Mouse (Mus musculus) lung, adult 18-20 months (tissue): Measurements from ENCODE around the gene Ltbp4.

Source experiments
- DNase-seq, 2 experiments: peaks; one replicate each; pipeline ENCODE4 v3.0.0; 2022; ENCODE audit warnings: mixed read lengths in 2 of 2

The Ltbp4 gene

DNA sequence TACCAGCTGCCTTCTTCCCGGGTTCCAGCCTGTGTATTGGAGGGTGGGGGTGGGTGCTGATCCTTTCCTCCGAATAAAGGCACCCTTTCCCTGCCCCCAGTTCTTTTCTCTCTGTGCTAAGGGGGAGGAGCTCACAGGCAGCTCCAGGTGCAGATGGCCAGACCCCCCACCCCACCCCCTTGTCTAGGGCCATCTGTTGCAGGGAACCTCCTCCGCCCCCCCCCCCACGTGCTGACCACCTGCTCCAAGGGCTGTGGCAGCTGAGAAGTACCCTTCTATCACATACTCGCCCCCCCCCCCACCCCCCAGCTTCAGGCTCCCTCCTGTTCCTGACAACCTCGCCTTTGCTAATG lies 79.7 kb downstream of the Ltbp4 start:
- DNase-seq: no peak

DNA sequence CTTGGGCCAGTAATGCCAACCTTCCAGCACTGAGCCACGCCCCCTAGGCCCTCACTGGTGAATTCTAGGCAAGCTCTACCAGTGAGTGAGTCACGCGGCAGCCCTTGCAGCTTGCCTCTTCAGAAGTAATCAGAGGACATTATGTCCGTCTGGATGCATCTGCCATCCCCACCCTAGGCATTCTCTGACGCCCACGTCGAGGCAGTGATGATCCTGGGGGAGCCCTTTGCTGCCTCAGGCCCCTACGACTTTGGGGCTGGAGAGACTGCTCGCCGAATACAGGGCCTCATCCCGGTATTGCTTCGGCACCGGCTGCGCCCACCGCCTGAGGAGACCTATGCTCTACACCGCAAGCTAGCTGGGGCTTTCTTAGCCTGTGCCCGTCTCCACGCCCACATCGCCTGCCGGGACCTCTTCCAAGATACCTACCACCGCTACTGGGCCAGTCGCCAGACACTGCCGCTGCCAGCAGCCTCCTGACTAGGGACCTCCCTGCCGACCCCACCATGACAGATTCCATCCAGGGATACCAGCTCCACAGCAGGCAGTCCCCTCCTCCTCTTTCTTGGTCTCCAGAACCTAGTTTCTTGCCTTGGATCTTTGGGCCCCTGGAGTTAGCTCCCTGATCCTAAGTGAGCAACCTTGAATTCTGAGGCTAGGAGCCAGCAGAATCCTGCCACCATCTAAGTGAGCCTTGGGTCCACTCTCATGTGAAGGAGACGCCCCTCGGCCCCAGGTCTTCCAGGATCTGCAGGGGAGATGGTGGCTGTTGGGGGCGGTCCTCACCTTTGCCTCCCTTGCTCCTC lies 80.2 kb downstream of the Ltbp4 start:
- peak; percentile 60 to 62 for DNase-seq

DNA sequence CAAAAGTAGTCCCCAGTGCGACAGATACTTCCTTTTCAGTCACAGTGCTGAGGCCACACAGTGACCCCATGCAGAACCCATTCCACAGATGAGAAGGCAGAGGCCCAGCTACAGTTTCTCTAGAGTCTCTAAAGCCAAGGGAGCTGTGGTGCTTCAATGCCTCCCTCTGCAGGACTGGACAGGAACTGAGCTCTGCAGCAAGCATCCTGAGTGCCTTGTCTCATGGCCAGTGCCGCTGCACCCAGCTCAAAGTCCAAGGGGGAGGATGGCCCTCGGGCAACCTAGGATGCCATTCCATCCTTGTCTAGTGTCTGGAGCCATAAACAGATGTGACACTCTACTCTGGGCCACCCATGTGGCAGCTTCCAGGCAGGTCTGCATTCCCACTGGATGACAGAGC lies 81.8 kb downstream of the Ltbp4 start:
- no peak for DNase-seq
